Mouse (Mus musculus) mesoderm, embryonic 11.5 days (tissue): ENCODE results near the gene Fsd2.

Source experiments
- DNase-seq: peaks from one replicate; pipeline ENCODE4 v3.0.0-alpha.2; 2012; ENCODE audit warnings: low read depth, low spot score

The Fsd2 gene

GRCm38 (mm10) chr7:81572610-81573268 lies 6.0 kb upstream of the Fsd2 start:
- DNase-seq, result no peak

- DNase-seq, result no peak
Measured at GRCm38 (mm10) chr7:81571941-81572441, 5.2 kb upstream of the Fsd2 start.

- peak; percentile 93 for DNase-seq
Measured at GRCm38 (mm10) chr7:81571108-81571940, 4.6 kb upstream of the Fsd2 start, which contains the start of gene Whamm. Gene Whamm (plus strand): TSS chr7:81571266.

GRCm38 (mm10) chr7:81570752-81571107 lies 4.0 kb upstream of the Fsd2 start:
- no peak for DNase-seq

GRCm38 (mm10) chr7:81570271-81570670 lies 3.5 kb upstream of the Fsd2 start:
- no peak for DNase-seq

- no peak for DNase-seq
Measured at GRCm38 (mm10) chr7:81569851-81570250, 3.1 kb upstream of the Fsd2 start.

GRCm38 (mm10) chr7:81567396-81567795 lies 652 bp upstream of the Fsd2 start:
- no peak for DNase-seq

GRCm38 (mm10) chr7:81566332-81566731 lies 412 bp downstream of the Fsd2 start:
- no peak for DNase-seq

- DNase-seq, result no peak
Measured at GRCm38 (mm10) chr7:81565381-81566055, 1.2 kb downstream of the Fsd2 start.

GRCm38 (mm10) chr7:81564766-81565165 lies 2.0 kb downstream of the Fsd2 start:
- DNase-seq, result no peak

- DNase-seq, result no peak
Measured at GRCm38 (mm10) chr7:81563506-81564015, 3.2 kb downstream of the Fsd2 start.

- DNase-seq, result no peak
Measured at GRCm38 (mm10) chr7:81561211-81561610, 5.5 kb downstream of the Fsd2 start.

GRCm38 (mm10) chr7:81560101-81561049 lies 6.4 kb downstream of the Fsd2 start:
- no peak for DNase-seq

GRCm38 (mm10) chr7:81559231-81559980 lies 7.3 kb downstream of the Fsd2 start:
- no peak for DNase-seq

- no peak for DNase-seq
Measured at GRCm38 (mm10) chr7:81557985-81558360, 8.8 kb downstream of the Fsd2 start.

- no peak for DNase-seq
Measured at GRCm38 (mm10) chr7:81557252-81557984, 9.3 kb downstream of the Fsd2 start.

- no peak for DNase-seq
Measured at GRCm38 (mm10) chr7:81556839-81557238, 9.9 kb downstream of the Fsd2 start.

- DNase-seq, result peak; percentile 44
Measured at GRCm38 (mm10) chr7:81554369-81554768, 12.4 kb downstream of the Fsd2 start.

GRCm38 (mm10) chr7:81553589-81553988 lies 13.2 kb downstream of the Fsd2 start:
- no peak for DNase-seq

- DNase-seq, result no peak
Measured at GRCm38 (mm10) chr7:81548864-81549263, 17.9 kb downstream of the Fsd2 start.
